Mouse (Mus musculus): ENCODE data around the gene Gm42674. TPM values are rescaled to one million over a fixed set of nuclear protein-coding genes. Genes with fewer than 3 reads are reported as not detected.

Gm42674 gene
- polyA plus RNA-seq, 1 experiment from 2014 or later: not detected

DNA sequence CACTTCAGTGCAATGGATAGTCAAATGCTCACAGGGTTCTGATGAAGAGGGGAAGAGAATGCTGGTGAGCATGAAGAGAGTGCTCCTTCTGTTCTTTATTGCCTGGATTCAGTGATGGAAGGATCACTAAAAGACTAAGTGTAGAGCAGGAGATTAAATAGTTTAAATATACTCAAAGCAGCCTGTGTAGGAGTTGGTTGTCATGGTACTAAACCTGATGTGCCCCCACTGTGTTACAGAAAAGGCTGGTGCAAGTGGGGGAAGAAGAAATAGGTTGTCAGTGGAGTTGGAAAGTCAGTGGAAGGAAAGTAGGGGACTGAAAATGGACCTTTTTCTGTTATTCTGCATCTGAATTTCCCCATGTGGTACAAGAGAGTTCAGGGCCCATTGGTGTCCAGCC is 47.3 kb downstream of the Gm42674 start:
- Histone ChIP-seq H3K4me3 (no peak overlapping the region), H3K36me3 (no peaks in the 10 kb centered on the region), H3K27ac (no peak overlapping the region), H3K4me2 (no peak overlapping the region), H3K4me1 (replicated peaks) (no peaks in the 10 kb centered on the region), H3K27me3 (peaks cover 6% of the 10 kb centered on the region; the same call in 1 of the 2 replicates), H3K9me3 (replicated peaks) (no peaks in the 10 kb centered on the region), H3K9ac (no peak overlapping the region)
- ATAC-seq (replicated peaks; ENCODE audit: insufficient number of reproducible peaks, insufficient read depth, low FRiP score, low read depth): no peak

DNA sequence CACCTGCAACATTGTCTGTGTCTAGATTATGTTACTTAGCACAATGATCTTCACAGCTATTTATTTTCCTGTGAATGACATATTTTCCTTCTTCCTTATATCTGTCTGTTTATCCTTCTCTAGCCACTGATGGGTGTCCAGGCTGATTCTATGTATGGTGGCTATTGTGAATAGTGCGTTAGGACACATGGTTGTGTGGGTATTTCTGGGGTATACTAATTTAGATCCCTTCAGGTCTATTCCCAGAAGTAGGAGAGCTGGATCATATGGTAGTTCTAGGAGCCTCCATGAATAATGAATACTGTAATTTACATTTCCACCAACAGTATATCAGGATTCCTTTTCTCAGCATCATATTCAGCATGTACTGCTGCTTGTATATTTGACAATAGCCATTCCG is 48.1 kb downstream of the Gm42674 start:
- H3K9ac ChIP-seq: no peak overlapping the region
- H3K27me3 ChIP-seq: peaks cover 12% of the 10 kb centered on the region; the same call in 1 of the 2 replicates
- H3K36me3 ChIP-seq: no peaks in the 10 kb centered on the region
- H3K4me2 ChIP-seq: no peak overlapping the region
- no peak overlapping the region for H3K27ac ChIP-seq
- H3K4me3 ChIP-seq: no peak overlapping the region
- H3K9me3 ChIP-seq (replicated peaks): no peaks in the 10 kb centered on the region
- H3K4me1 ChIP-seq (replicated peaks): no peaks in the 10 kb centered on the region
- WGBS: 81% methylated on average over 2 of the region's 2 CpGs
- ATAC-seq (replicated peaks; ENCODE audit: insufficient number of reproducible peaks, insufficient read depth, low FRiP score, low read depth): no peak

DNA sequence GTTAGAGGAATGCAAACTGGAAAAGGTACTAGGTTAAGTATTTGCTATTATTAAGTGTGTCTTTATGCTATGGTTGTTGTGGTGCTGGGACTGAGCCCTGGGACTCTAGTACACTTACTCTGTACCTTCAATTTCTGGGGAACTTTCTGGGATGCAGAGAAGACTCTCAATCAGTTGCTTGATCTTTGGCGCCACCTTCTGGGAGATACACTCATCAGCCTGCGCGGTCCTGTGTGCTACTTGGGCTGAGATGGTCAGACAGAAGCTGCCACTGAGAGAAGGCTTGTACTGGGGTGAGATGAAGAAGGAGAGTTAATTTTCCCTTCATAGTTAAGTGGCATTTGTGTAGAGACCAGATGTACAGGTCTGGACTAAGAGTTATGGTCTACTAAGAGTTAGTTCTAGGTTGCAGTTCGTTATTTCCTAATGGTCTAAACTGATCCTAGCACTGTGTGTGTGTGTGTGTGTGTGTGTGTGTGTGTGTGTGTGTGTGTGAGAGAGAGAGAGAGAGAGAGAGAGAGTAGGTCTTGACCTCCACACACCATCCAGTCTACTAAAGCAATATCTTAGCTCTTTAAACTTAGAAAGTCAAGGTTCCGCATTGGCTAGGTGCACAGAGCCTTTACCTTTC is 51.3 kb downstream of the Gm42674 start:
- H3K4me1 ChIP-seq (replicated peaks): no peaks in the 10 kb centered on the region
- no peaks in the 10 kb centered on the region for H3K9me3 ChIP-seq (replicated peaks)
- no peak overlapping the region for H3K9ac ChIP-seq
- no peak overlapping the region for H3K4me3 ChIP-seq
- H3K27me3 ChIP-seq: peaks cover 16% of the 10 kb centered on the region
- no peaks in the 10 kb centered on the region for H3K36me3 ChIP-seq
- no peak for ATAC-seq (replicated peaks; ENCODE audit: insufficient number of reproducible peaks, insufficient read depth, low FRiP score, low read depth)
- WGBS: 31% methylated on average over 5 of the region's 5 CpGs
- no peak overlapping the region for H3K4me2 ChIP-seq
- no peak overlapping the region for H3K27ac ChIP-seq

DNA sequence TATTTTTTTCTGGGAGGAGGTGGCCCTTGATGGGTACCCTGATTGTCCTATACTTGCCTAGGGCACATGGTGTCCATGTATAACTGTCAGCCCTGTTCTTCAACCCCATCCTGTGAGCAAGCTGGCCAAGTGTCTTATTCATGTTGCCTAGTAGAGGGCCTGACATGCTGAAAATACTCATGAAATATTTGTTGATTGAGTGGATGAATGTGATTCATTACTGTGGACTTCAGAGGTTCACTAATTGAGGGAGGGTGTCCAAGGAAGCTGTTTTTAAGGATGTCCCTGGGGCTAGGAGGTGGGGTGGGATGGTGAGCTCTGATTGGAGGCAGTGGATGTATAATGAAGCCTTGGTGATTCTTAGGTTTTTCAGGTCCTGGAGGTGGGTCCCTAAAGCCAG is 52.0 kb downstream of the Gm42674 start, which contains the start of gene S100a7a:
Gene S100a7a (plus strand): TSS at position 301 of the 400 bp plus-strand sequence.
- no peak within 1 kb of the TSS for H3K27ac ChIP-seq
- ATAC-seq (replicated peaks; ENCODE audit: insufficient number of reproducible peaks, insufficient read depth, low FRiP score, low read depth): no peak
- no peak within 1 kb of the TSS for H3K9ac ChIP-seq
- no peak within 1 kb of the TSS for H3K4me3 ChIP-seq
- no peaks in the 10 kb centered on the region for H3K4me1 ChIP-seq (replicated peaks)
- H3K9me3 ChIP-seq (replicated peaks): no peaks in the 10 kb centered on the region
- no peak within 1 kb of the TSS for H3K4me2 ChIP-seq
- H3K27me3 ChIP-seq: peaks cover 16% of the 10 kb centered on the region
- H3K36me3 ChIP-seq: no peaks in the 10 kb centered on the region

Other genes starting within 250 kb of the Gm42674 start
- 4.8 and 9.4 TPM in 2 replicates for gene Slc27a3, start 212.0 kb upstream of the Gm42674 start, polyA plus RNA-seq (2015; fragmentation: Nextera tagmentation; extraction: Ambion mirVana)
- gene Ints3, start 168.3 kb upstream of the Gm42674 start, polyA plus RNA-seq (2015; fragmentation: Nextera tagmentation; extraction: Ambion mirVana): 16.7 and 22.6 TPM in 2 replicates
- gene Npr1, start 136.0 kb upstream of the Gm42674 start, polyA plus RNA-seq (2015; fragmentation: Nextera tagmentation; extraction: Ambion mirVana): 10.1 and 12.5 TPM in 2 replicates
- 97.3 and 108 TPM in 2 replicates for gene Ilf2, start 125.8 kb upstream of the Gm42674 start, polyA plus RNA-seq (2015; fragmentation: Nextera tagmentation; extraction: Ambion mirVana)
- gene Snapin, start 110.9 kb upstream of the Gm42674 start, polyA plus RNA-seq (2015; fragmentation: Nextera tagmentation; extraction: Ambion mirVana): 71.5 and 75.1 TPM in 2 replicates
- 90.9 and 98.3 TPM in 2 replicates for gene Chtop, start 92.4 kb upstream of the Gm42674 start, polyA plus RNA-seq (2015; fragmentation: Nextera tagmentation; extraction: Ambion mirVana)
- 247 and 315 TPM in 2 replicates for gene S100a1, start 87.5 kb upstream of the Gm42674 start, polyA plus RNA-seq (2015; fragmentation: Nextera tagmentation; extraction: Ambion mirVana)
- 73.0 and 94.1 TPM in 2 replicates for gene S100a13, start 87.5 kb upstream of the Gm42674 start, polyA plus RNA-seq (2015; fragmentation: Nextera tagmentation; extraction: Ambion mirVana)
- 1.1 and 7.5 TPM in 2 replicates for gene S100a14, start 75.0 kb upstream of the Gm42674 start, polyA plus RNA-seq (2015; fragmentation: Nextera tagmentation; extraction: Ambion mirVana)
- gene S100a16, start 64.7 kb upstream of the Gm42674 start, polyA plus RNA-seq (2015; fragmentation: Nextera tagmentation; extraction: Ambion mirVana): 89.3 and 103 TPM in 2 replicates
- 0.08 and 1.7 TPM in 2 replicates for gene S100a3, start 41.3 kb upstream of the Gm42674 start, polyA plus RNA-seq (2015; fragmentation: Nextera tagmentation; extraction: Ambion mirVana)
- not detected in 2 replicates for gene S100a2, start 11.7 kb upstream of the Gm42674 start, polyA plus RNA-seq (2015; fragmentation: Nextera tagmentation; extraction: Ambion mirVana)
- gene S100a4, start 1.9 kb downstream of the Gm42674 start, polyA plus RNA-seq (2015; fragmentation: Nextera tagmentation; extraction: Ambion mirVana): 2.8 and 7.5 TPM in 2 replicates
- gene S100a5, start 6.6 kb downstream of the Gm42674 start, polyA plus RNA-seq (2015; fragmentation: Nextera tagmentation; extraction: Ambion mirVana): not detected in 2 replicates
- gene S100a6, start 11.0 kb downstream of the Gm42674 start, polyA plus RNA-seq (2015; fragmentation: Nextera tagmentation; extraction: Ambion mirVana): 48.9 and 70.5 TPM in 2 replicates
- 0.22 TPM in 1 of 2 replicates, not detected in the other for gene S100a7a, start 52.1 kb downstream of the Gm42674 start, polyA plus RNA-seq (2015; fragmentation: Nextera tagmentation; extraction: Ambion mirVana)
- 24.9 and 32.7 TPM in 2 replicates for gene S100a8, start 67.1 kb downstream of the Gm42674 start, polyA plus RNA-seq (2015; fragmentation: Nextera tagmentation; extraction: Ambion mirVana)
- 15.5 and 16.3 TPM in 2 replicates for gene S100a9, start 93.8 kb downstream of the Gm42674 start, polyA plus RNA-seq (2015; fragmentation: Nextera tagmentation; extraction: Ambion mirVana)
- gene Pglyrp4, start 125.0 kb downstream of the Gm42674 start, polyA plus RNA-seq (2015; fragmentation: Nextera tagmentation; extraction: Ambion mirVana): not detected in 2 replicates
- gene Gm5849, start 176.0 kb downstream of the Gm42674 start, polyA plus RNA-seq (2015; fragmentation: Nextera tagmentation; extraction: Ambion mirVana): not detected in 2 replicates